Mouse (Mus musculus) intestine, postnatal 0 days (tissue): ENCODE results near the gene Cyp2f2. TPM values are rescaled to one million over a fixed set of nuclear protein-coding genes. Genes with fewer than 3 reads are reported as not detected.
A peak's percentile ranks its signal among the peaks of the same experiment; 100 is the strongest.

Experiments
- ATAC-seq: fragments of 200-750 bp; cut with Nextera tagmentation; 2 replicates; pipeline ENCODE4 v1.8.0; 2017; ENCODE audit warnings: mild to moderate bottlenecking, moderate TSS enrichment, moderate library complexity
- H3K27ac ChIP-seq: fragments of 300-500 bp; sonication (generic); 2 replicates; pipeline ENCODE4 v1.5.1; 2014; ENCODE audit warnings: mild to moderate bottlenecking, low read depth, low read length, moderate library complexity
- H3K27me3 ChIP-seq: fragments of 300-500 bp; sonication (generic); replicated peaks from 2 replicates; pipeline ENCODE4 v1.6.1; 2014; ENCODE audit warnings: low read length, mixed read lengths; ENCODE audit not compliant: control insufficient read depth, insufficient read depth
- H3K36me3 ChIP-seq: fragments of 300-500 bp; sonication (generic); 2 replicates; pipeline ENCODE4 v1.6.1; 2014; ENCODE audit warnings: mild to moderate bottlenecking, moderate library complexity; ENCODE audit not compliant: control insufficient read depth, insufficient read depth
- H3K4me1 ChIP-seq: fragments of 300-500 bp; sonication (generic); replicated peaks from 2 replicates; pipeline ENCODE4 v1.6.1; 2014; ENCODE audit warnings: antibody characterized with exemption, low read length, mixed read lengths; ENCODE audit not compliant: control insufficient read depth, insufficient read depth
- H3K4me2 ChIP-seq: fragments of 300-500 bp; sonication (generic); replicated peaks from 2 replicates; pipeline ENCODE4 v1.6.1; 2014; ENCODE audit warnings: low read depth, mild to moderate bottlenecking, moderate library complexity
- H3K4me3 ChIP-seq: fragments of 300-500 bp; sonication (generic); 2 replicates; pipeline ENCODE4 v1.5.1; 2014; ENCODE audit warnings: low read depth, low read length
- H3K9ac ChIP-seq: fragments of 300-500 bp; sonication (generic); 2 replicates; pipeline ENCODE4 v1.6.1; 2014; ENCODE audit warnings: mild to moderate bottlenecking, low read depth, low read length
- H3K9me3 ChIP-seq: fragments of 300-500 bp; sonication (generic); 2 replicates; pipeline ENCODE4 v1.6.1; 2016; ENCODE audit warnings: mixed run types; ENCODE audit not compliant: control insufficient read depth
- CTCF ChIP-seq: sonication (generic); IDR thresholded peaks from 2 replicates; pipeline ENCODE4 v1.5.1; 2016; ENCODE audit warnings: low read depth, mild to moderate bottlenecking, control low read depth, antibody characterized with exemption, moderate library complexity
- WGBS: fragments of 180-500 bp; shearing (Covaris S2); extraction: QIAGEN DNeasy Blood & Tissue Kit; methylation state at CpG from one replicate; pipeline ENCODE4 v1.1.7; 2014; 5-methylcytosine and 5-hydroxymethylcytosine counted together
- polyA plus RNA-seq: library from polyadenylated mRNA; unstranded; fragments of >200 nt; fragmentation: Nextera tagmentation; extraction: Ambion mirVana; gene quantifications from 2 replicates; pipeline ENCODE4 v1.2.1, GENCODE M21; 2015

The Cyp2f2 gene
- polyA plus RNA-seq, 1 experiment from 2014 or later = 0.42 TPM

DNA sequence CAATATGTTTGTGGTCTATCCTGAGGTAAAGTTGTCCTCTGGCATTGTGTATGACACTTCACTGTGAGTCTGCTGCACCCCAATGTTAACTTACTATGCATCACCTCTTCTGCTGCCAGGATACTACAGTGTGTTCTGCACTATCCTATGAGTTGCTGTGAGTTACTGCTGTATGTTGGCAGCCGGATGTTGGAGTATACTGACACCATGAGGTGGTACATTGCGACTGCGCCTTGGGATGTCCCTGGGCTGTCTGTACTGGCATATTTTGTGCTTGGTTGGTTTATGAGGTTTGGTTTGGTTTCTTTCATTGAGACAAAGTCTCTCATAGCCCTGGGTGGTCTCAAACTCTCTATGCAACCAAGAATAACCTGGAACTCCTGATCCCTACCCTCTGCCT lies 8.5 kb downstream of the Cyp2f2 start:
- WGBS = 53% methylated on average over 3 of the region's 3 CpGs
- no peaks in the 10 kb centered on the region for H3K27me3 ChIP-seq
- ATAC-seq = 0 out of 2 replicates have a peak, but pooled peaks have one; percentile 36
- H3K4me1 ChIP-seq = 0 out of 2 replicates have a peak, but pooled peaks cover 3% of the 10 kb centered on the region
- no peak overlapping the region for H3K4me2 ChIP-seq
- H3K36me3 ChIP-seq = no peaks in the 10 kb centered on the region
- H3K27ac ChIP-seq = no peak overlapping the region
- no peak overlapping the region for H3K4me3 ChIP-seq
- H3K9ac ChIP-seq = no peak overlapping the region
- H3K9me3 ChIP-seq = no peaks in the 10 kb centered on the region
- peak; percentile 84 for TF ChIP-seq CTCF

DNA sequence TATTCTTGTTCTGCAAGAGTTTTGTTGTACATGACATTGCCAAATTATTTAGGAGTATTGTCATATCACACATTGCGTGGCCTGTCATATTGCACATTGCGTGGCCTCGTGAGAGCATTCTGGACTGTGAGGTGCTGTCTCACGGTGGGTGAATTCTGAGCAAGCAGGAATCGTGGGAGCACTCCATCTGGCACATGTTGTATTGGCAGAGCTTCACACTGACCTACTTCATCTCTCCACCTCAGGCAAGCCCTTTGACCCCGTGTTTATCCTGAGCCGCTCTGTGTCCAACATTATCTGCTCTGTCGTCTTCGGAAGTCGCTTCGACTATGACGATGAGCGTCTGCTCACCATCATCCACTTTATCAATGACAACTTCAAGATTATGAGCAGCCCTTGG lies 9.2 kb downstream of the Cyp2f2 start:
- Histone ChIP-seq H3K4me2 (no peak overlapping the region), H3K36me3 (no peaks in the 10 kb centered on the region), H3K4me3 (no peak overlapping the region), H3K27me3 (no peaks in the 10 kb centered on the region), H3K4me1 (0 out of 2 replicates have a peak, but pooled peaks cover 3% of the 10 kb centered on the region), H3K9ac (no peak overlapping the region), H3K9me3 (no peaks in the 10 kb centered on the region), H3K27ac (no peak overlapping the region)
- WGBS = 66% methylated on average over 13 of the region's 13 CpGs
- no peak for TF ChIP-seq CTCF
- ATAC-seq = no peak

DNA sequence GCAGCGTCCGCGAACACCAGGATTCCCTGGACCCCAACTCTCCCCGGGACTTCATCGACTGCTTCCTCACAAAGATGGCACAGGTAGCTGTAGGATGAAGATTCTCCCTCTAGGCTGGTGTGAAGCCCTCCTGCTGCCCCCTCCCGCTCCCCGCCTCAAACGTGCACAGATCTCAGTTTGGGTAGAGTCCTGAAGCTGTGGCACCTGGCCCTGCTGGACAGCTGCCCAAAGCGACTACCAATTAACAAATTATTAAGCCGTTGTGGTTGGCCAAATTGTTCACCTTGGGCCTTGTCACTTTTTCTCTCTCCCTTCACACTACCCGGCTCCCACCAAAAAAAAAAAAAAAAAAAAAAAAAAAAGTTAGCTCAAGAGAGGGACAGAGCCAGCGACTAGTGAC lies 10.1 kb downstream of the Cyp2f2 start:
- no peak for TF ChIP-seq CTCF
- H3K9ac ChIP-seq = no peak overlapping the region
- no peak overlapping the region for H3K4me2 ChIP-seq
- WGBS = 87% methylated on average over 12 of the region's 12 CpGs
- 0 out of 2 replicates have a peak, but pooled peaks cover 3% of the 10 kb centered on the region for H3K4me1 ChIP-seq
- H3K27ac ChIP-seq = no peak overlapping the region
- no peaks in the 10 kb centered on the region for H3K9me3 ChIP-seq
- no peak for ATAC-seq
- no peaks in the 10 kb centered on the region for H3K36me3 ChIP-seq
- H3K4me3 ChIP-seq = no peak overlapping the region
- no peaks in the 10 kb centered on the region for H3K27me3 ChIP-seq

DNA sequence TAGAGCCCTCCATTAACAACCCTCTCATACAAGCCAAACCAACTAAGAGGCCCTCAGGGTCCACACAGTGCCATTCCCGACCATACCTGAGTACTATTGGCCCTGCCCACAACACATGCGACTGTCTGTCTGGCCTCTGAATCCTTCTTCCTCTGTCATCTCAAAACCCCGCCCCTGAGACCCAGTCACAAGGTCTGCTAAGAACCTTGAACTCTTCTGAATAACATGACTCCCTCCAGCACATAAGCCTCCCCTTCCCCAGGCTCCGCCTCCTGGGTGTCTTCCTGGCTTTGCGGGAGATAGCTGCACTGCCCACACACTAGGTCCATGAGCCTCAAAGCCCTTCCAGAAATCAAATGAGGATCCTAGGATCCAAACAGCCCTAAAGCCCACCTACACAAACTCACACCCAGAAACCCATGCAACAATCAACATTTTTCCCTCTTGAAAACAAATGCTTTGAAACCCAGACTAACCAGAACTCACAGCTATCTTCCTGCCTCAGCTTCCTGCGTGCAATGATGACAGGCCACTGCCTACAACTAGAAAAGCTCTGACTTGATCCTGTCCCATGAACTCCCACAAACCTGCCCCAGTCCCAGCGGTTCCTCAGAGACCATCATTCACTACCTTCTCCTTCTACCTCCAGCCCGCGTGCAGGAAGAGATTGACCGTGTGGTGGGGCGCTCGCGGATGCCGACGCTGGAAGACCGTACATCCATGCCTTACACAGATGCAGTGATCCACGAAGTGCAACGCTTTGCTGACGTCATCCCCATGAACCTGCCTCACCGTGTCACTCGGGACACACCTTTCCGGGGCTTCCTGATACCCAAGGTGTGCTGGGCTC lies 11.0 kb downstream of the Cyp2f2 start:
- no peaks in the 10 kb centered on the region for H3K36me3 ChIP-seq
- no peak overlapping the region for H3K9ac ChIP-seq
- 0 out of 2 replicates have a peak, but pooled peaks cover 3% of the 10 kb centered on the region for H3K4me1 ChIP-seq
- no peak overlapping the region for H3K27ac ChIP-seq
- no peak overlapping the region for H3K4me3 ChIP-seq
- ATAC-seq = peak; percentile 25; the same call in 1 of the 2 replicates
- H3K9me3 ChIP-seq = no peaks in the 10 kb centered on the region
- no peaks in the 10 kb centered on the region for H3K27me3 ChIP-seq
- 89% methylated on average over 22 of the region's 22 CpGs for WGBS
- no peak overlapping the region for H3K4me2 ChIP-seq
- TF ChIP-seq CTCF = no peak

DNA sequence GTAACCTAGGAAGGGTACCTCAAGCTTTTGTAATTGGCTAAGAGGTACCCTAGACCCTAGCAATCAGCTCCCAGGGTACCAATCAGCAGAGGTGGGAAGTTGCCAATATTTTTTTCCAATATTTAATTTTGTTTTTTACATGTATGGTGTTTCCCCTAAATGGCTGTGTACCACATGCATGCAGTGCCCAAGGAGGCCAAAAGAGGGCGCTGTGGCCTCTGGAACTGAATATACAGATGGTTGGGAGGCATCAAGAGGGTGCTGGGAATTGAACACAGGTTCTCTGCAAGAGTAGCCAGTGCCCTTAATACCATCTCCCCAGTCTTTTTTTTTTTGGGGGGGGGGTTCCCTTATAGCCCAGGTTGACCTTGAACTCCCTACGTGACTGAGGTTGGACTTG lies 11.7 kb downstream of the Cyp2f2 start:
- WGBS = 54% methylated on average over 2 of the region's 2 CpGs
- peak; percentile 33; the same call in 1 of the 2 replicates for TF ChIP-seq CTCF
- Histone ChIP-seq H3K27me3 (no peaks in the 10 kb centered on the region), H3K27ac (no peak overlapping the region), H3K36me3 (no peaks in the 10 kb centered on the region), H3K4me3 (no peak overlapping the region), H3K9me3 (no peaks in the 10 kb centered on the region), H3K4me1 (0 out of 2 replicates have a peak, but pooled peaks cover 3% of the 10 kb centered on the region), H3K4me2 (no peak overlapping the region), H3K9ac (no peak overlapping the region)
- ATAC-seq = no peak

DNA sequence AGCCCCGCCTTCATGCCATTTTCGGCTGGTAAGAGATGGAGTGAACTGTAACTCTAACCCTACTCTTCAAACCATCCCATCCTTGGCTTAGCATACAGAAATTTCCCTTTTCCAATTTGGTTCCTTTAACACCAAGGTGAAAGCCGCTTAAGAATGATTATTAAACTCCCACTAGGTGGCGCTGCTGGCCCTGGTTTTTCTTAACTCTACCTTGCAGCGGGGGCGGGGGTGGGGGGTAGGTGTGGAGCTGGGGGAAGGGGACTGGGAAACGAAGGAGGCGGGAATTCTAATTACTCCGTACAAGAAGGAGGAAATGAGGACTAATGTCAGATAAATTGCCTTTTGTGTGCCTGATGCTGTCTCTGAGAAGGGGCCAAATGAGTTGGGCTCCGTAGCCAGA lies 12.9 kb downstream of the Cyp2f2 start:
- H3K36me3 ChIP-seq = no peaks in the 10 kb centered on the region
- no peak overlapping the region for H3K27ac ChIP-seq
- 10% methylated on average over 10 of the region's 10 CpGs for WGBS
- no peak overlapping the region for H3K9ac ChIP-seq
- 0 out of 2 replicates have a peak, but pooled peaks cover 3% of the 10 kb centered on the region for H3K4me1 ChIP-seq
- peak; percentile 68 for TF ChIP-seq CTCF
- H3K4me3 ChIP-seq = peak overlapping the region; percentile 7; the same call in 1 of the 2 replicates
- no peaks in the 10 kb centered on the region for H3K27me3 ChIP-seq
- peak overlapping the region; percentile 47 for H3K4me2 ChIP-seq
- ATAC-seq = no peak
- no peaks in the 10 kb centered on the region for H3K9me3 ChIP-seq
